Mouse (Mus musculus) liver, postnatal 0 days (tissue): ENCODE data around the gene Tpbgl. TPM values are rescaled to one million over a fixed set of nuclear protein-coding genes. Genes with fewer than 3 reads are reported as not detected.

ENCODE experiments used
- ATAC-seq: fragments of 200-750 bp; cut with Nextera tagmentation; 2 replicates; pipeline ENCODE4 v1.8.0; 2017; ENCODE audit warnings: mild to moderate bottlenecking, moderate library complexity
- DNase-seq: peaks from one replicate; pipeline ENCODE4 v3.0.0-alpha.2; 2016
- H3K27ac ChIP-seq: fragments of 300-500 bp; sonication (generic); 2 replicates; pipeline ENCODE4 v1.5.1; 2014; ENCODE audit warnings: antibody characterized with exemption, moderate library complexity, mild to moderate bottlenecking, low read depth
- H3K27me3 ChIP-seq: fragments of 300-500 bp; sonication (generic); 2 replicates; pipeline ENCODE4 v1.6.1; 2014; ENCODE audit warnings: low read length, control low read depth, mixed read lengths; ENCODE audit not compliant: insufficient read depth
- H3K36me3 ChIP-seq: fragments of 300-500 bp; sonication (generic); replicated peaks from 2 replicates; pipeline ENCODE4 v1.6.1; 2014; ENCODE audit warnings: mild to moderate bottlenecking, control low read depth, low read length, moderate library complexity, mixed read lengths; ENCODE audit not compliant: insufficient read depth
- H3K4me1 ChIP-seq: fragments of 300-500 bp; sonication (generic); 2 replicates; pipeline ENCODE4 v1.6.1; 2014; ENCODE audit warnings: antibody characterized with exemption, mild to moderate bottlenecking, control low read depth; ENCODE audit not compliant: insufficient read depth
- H3K4me2 ChIP-seq: fragments of 300-500 bp; sonication (generic); 2 replicates; pipeline ENCODE4 v1.6.1; 2014; ENCODE audit warnings: low read depth, mild to moderate bottlenecking, low read length, moderate library complexity, mixed read lengths
- H3K4me3 ChIP-seq: fragments of 300-500 bp; sonication (generic); 2 replicates; pipeline ENCODE4 v1.5.1; 2014; ENCODE audit warnings: low read depth, low read length
- H3K9ac ChIP-seq: fragments of 300-500 bp; sonication (generic); replicated peaks from 2 replicates; pipeline ENCODE4 v1.6.1; 2014; ENCODE audit warnings: mild to moderate bottlenecking, moderate library complexity
- H3K9me3 ChIP-seq: fragments of 300-500 bp; sonication (generic); 2 replicates; pipeline ENCODE4 v1.6.1; 2016; ENCODE audit warnings: mild to moderate bottlenecking, control low read depth, low read length, mixed read lengths
- CTCF ChIP-seq: sonication (generic); IDR thresholded peaks from 2 replicates; pipeline ENCODE4 v1.5.1; 2016; ENCODE audit warnings: antibody characterized with exemption, low read depth
- EP300 ChIP-seq: IDR thresholded peaks from 2 replicates; pipeline ENCODE4 v1.6.1; 2016; ENCODE audit warnings: antibody characterized with exemption, low read depth, mild to moderate bottlenecking
- WGBS: fragments of 180-500 bp; shearing (Covaris S2); extraction: QIAGEN DNeasy Blood & Tissue Kit; methylation state at CpG from one replicate; pipeline ENCODE4 v1.1.7; 2014; ENCODE audit not compliant: insufficient replicate concordance; 5-methylcytosine and 5-hydroxymethylcytosine counted together
- polyA plus RNA-seq: library from polyadenylated mRNA; unstranded; fragments of >200 nt; fragmentation: Nextera tagmentation; extraction: Ambion mirVana; gene quantifications from 2 replicates; pipeline ENCODE4 v1.2.1, GENCODE M21; 2015

The Tpbgl gene
- polyA plus RNA-seq = 0.55 and 0.66 TPM in 2 replicates

DNA sequence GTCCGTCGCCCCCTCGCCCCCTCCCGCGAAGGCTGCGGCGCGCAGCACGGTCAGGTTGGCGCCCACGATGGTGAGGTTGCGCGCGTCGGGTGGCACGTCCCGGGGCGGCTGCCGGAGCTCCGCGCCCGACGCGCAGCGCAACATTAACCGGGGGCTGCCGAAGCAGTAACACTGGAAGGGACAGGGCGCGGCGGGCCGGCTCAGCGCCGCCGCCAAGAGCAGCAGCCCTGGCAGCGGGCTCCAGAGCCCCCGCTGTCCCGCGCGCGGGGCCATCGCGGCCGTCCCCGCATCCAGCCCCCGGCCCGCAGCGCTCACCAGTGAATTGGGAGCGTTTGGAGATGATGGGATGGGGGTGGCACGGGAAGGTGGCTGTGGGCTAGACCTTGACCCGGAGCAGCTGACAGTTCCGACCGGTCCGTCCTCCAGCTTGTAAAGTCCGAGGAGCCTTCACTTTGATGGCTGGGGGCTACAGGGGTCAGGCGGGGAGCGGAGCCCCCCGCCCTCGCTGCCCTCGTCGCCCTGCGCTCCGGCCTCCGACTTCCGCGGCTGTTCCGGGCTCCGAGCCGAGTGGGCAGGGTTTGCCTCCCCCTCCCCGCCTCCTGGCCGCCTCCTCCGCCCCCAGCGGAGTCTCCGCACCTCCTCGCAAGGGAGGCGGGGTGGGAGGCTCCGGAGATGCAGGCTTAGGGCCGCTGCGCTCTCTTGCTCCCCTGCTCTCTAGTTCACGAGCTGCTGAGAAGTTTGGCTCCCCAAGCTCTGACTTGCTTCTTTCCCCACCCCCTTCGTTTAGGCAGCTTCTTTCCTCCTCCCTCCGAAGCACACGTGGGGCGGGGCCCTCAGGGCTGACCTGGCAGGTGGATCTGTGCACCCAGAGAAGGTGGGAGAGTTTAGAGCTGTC is at the start of gene Tpbgl:
TSS of gene Tpbgl (minus strand) at position 728 of the 895 bp plus-strand sequence.
- H3K27ac ChIP-seq = no peak within 1 kb of the TSS
- WGBS = 2% methylated on average over 56 of the region's 83 CpGs
- peak within 1 kb of the TSS; percentile 71 for H3K4me2 ChIP-seq
- ATAC-seq (no peak), DNase-seq (no peak)
- H3K9ac ChIP-seq = no peak within 1 kb of the TSS
- H3K4me3 ChIP-seq = peak within 1 kb of the TSS; percentile 28
- peaks cover 64% of the 10 kb centered on the region for H3K27me3 ChIP-seq
- H3K36me3 ChIP-seq = no peaks in the 10 kb centered on the region
- TF ChIP-seq CTCF = no peak
- TF ChIP-seq EP300 = no peak
- no peaks in the 10 kb centered on the region for H3K9me3 ChIP-seq
- peaks cover 15% of the 10 kb centered on the region for H3K4me1 ChIP-seq

- no peak overlapping the region for H3K9ac ChIP-seq
- no peak overlapping the region for H3K27ac ChIP-seq
- ATAC-seq = no peak
- WGBS = 41% methylated on average over 3 of the region's 3 CpGs
- no peaks in the 10 kb centered on the region for H3K36me3 ChIP-seq
- H3K4me2 ChIP-seq = no peak overlapping the region
- TF ChIP-seq CTCF = no peak
- no peak for TF ChIP-seq EP300
- no peaks in the 10 kb centered on the region for H3K27me3 ChIP-seq
- no peaks in the 10 kb centered on the region for H3K4me1 ChIP-seq
- H3K4me3 ChIP-seq = no peak overlapping the region
- no peaks in the 10 kb centered on the region for H3K9me3 ChIP-seq
- DNase-seq = no peak
Measured at GRCm38 (mm10) chr7:99674890-99675289, 48.0 kb upstream of the Tpbgl start.

GRCm38 (mm10) chr7:99674209-99674608 is 47.3 kb upstream of the Tpbgl start:
- Histone ChIP-seq H3K36me3 (no peaks in the 10 kb centered on the region), H3K9me3 (no peaks in the 10 kb centered on the region), H3K4me2 (no peak overlapping the region), H3K4me3 (no peak overlapping the region), H3K4me1 (no peaks in the 10 kb centered on the region), H3K27me3 (no peaks in the 10 kb centered on the region), H3K9ac (no peak overlapping the region), H3K27ac (no peak overlapping the region)
- 28% methylated on average over 5 of the region's 5 CpGs for WGBS
- DNase-seq (no peak), ATAC-seq (no peak)
- TF ChIP-seq EP300 = no peak

- Histone ChIP-seq H3K4me3 (no peak overlapping the region), H3K9me3 (no peaks in the 10 kb centered on the region), H3K4me1 (no peaks in the 10 kb centered on the region), H3K27me3 (no peaks in the 10 kb centered on the region), H3K36me3 (no peaks in the 10 kb centered on the region), H3K9ac (no peak overlapping the region), H3K4me2 (no peak overlapping the region), H3K27ac (no peak overlapping the region)
- no peak for ATAC-seq
- 71% methylated on average over 8 of the region's 8 CpGs for WGBS
- TF ChIP-seq CTCF = no peak
- TF ChIP-seq EP300 = no peak
- DNase-seq = no peak
Measured at GRCm38 (mm10) chr7:99673188-99673587, 46.3 kb upstream of the Tpbgl start.

- Histone ChIP-seq H3K27me3 (no peaks in the 10 kb centered on the region), H3K4me1 (no peaks in the 10 kb centered on the region), H3K36me3 (no peaks in the 10 kb centered on the region), H3K27ac (no peak overlapping the region), H3K4me3 (no peak overlapping the region), H3K9me3 (no peaks in the 10 kb centered on the region), H3K4me2 (no peak overlapping the region), H3K9ac (no peak overlapping the region)
- ATAC-seq = no peak
- WGBS = 66% methylated on average over 9 of the region's 9 CpGs
- TF ChIP-seq CTCF = no peak
- no peak for TF ChIP-seq EP300
- DNase-seq = no peak
Measured at GRCm38 (mm10) chr7:99671544-99672435, 44.9 kb upstream of the Tpbgl start.

DNA sequence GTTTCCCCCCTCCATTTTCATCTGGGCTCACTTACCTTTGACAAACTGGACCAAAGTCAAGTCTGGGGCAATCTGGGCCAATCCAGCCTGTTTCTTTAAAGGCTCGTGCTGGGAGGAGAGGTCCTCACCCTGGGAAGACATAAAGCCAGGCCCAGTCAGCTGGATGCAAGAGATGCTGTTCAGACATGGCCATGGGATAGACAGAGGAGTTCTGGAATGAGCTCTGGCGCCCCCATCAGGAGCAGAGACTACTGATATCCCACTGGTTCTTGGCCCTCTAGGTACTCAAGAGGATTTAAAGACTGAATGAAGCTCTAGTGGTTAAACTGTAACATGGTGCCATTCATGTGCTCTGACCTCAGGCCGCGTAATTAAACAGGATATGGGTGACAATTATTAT is 44.0 kb upstream of the Tpbgl start:
- no peaks in the 10 kb centered on the region for H3K27me3 ChIP-seq
- ATAC-seq = no peak
- H3K4me1 ChIP-seq = no peaks in the 10 kb centered on the region
- H3K27ac ChIP-seq = no peak overlapping the region
- H3K9ac ChIP-seq = no peak overlapping the region
- WGBS = 64% methylated on average over 4 of the region's 4 CpGs
- TF ChIP-seq EP300 = no peak
- peak; percentile 20 for TF ChIP-seq CTCF
- H3K9me3 ChIP-seq = no peaks in the 10 kb centered on the region
- H3K4me2 ChIP-seq = no peak overlapping the region
- no peak for DNase-seq
- H3K36me3 ChIP-seq = no peaks in the 10 kb centered on the region
- H3K4me3 ChIP-seq = no peak overlapping the region
